Mouse (Mus musculus) forebrain, embryonic 12.5 days (tissue): ENCODE measurements around the gene Slc18a3. TPM values are rescaled to one million over a fixed set of nuclear protein-coding genes. Genes with fewer than 3 reads are reported as not detected.

Source experiments
- ATAC-seq: fragments of 200-750 bp; cut with Nextera tagmentation; 2 replicates; pipeline ENCODE4 v1.8.0; 2017; ENCODE audit warnings: moderate TSS enrichment; ENCODE audit not compliant: low FRiP score
- H3K27ac ChIP-seq: fragments of 300-500 bp; sonication (generic); 2 replicates; pipeline ENCODE4 v1.5.1; 2016; ENCODE audit warnings: mild to moderate bottlenecking
- H3K27me3 ChIP-seq: fragments of 300-500 bp; sonication (generic); 2 replicates; pipeline ENCODE4 v1.6.1; 2016; ENCODE audit warnings: mild to moderate bottlenecking
- H3K36me3 ChIP-seq: fragments of 300-500 bp; sonication (generic); replicated peaks from 2 replicates; pipeline ENCODE4 v1.6.1; 2016; ENCODE audit warnings: mild to moderate bottlenecking
- H3K4me1 ChIP-seq: fragments of 300-500 bp; sonication (generic); 2 replicates; pipeline ENCODE4 v1.6.1; 2016
- H3K4me2 ChIP-seq: fragments of 300-500 bp; sonication (generic); 2 replicates; pipeline ENCODE4 v1.6.1; 2016; ENCODE audit warnings: mild to moderate bottlenecking, moderate library complexity
- H3K4me3 ChIP-seq: fragments of 300-500 bp; sonication (generic); replicated peaks from 2 replicates; pipeline ENCODE4 v1.5.1; 2016; ENCODE audit warnings: mild to moderate bottlenecking
- H3K9ac ChIP-seq: fragments of 300-500 bp; sonication (generic); 2 replicates; pipeline ENCODE4 v1.6.1; 2016; ENCODE audit warnings: mild to moderate bottlenecking
- H3K9me3 ChIP-seq: fragments of 300-500 bp; sonication (generic); 2 replicates; pipeline ENCODE4 v1.6.1; 2016
- WGBS: fragments of 180-500 bp; shearing (Covaris S2); methylation state at CpG from one replicate; pipeline ENCODE4 v1.1.7; 2016; 5-methylcytosine and 5-hydroxymethylcytosine counted together
- polyA plus RNA-seq: library from polyadenylated mRNA; unstranded; fragments of >200 nt; fragmentation: Nextera tagmentation; extraction: Ambion mirVana; gene quantifications from 2 replicates; pipeline ENCODE4 v1.2.1, GENCODE M21; 2016

Gene Slc18a3
- polyA plus RNA-seq, result 0.13 and 0.50 TPM in 2 replicates

DNA sequence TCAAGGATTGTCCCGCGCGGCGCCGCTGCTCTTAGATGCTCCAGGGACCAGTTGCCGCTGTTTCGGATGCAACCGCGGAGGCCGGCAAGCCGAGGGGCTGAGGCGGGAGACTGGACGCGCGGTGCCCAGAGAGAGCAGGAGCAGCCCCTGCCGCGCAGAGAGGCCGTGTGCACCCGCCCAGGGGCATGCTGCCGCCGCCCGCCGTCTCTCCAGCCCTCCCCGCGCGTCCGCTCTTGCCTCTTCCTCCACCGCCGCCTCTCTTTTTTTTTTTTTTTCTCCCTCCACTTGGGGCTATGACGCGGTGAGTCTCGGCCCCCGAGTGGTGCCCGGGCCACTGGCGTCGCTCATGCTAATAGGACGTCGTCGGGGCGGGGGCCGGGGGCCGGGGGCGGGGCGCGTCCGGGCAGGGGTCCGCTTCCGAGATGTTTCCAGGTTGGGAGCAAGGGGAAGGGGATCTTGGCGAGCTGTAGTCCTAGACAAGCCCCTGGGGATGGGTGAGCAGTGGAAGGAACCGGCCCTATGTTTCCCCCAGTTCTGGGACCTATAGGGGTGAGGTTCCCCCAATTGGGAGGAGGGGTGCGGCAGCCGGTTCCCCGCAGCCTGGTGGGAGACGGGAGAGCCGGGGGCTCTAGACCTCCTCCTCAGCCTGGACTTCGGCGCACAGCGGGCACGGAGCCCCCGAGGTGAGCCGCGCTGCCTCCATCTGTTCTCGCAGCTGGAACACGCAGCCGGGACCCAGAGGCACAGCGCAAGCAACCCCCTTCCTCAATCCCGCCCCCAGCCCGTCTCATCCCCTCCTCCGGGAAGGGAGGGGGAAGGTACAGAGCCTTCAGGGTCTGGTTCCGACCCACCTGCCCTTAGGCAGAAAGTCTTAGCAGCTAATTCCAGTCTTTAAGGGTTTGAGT lies at the start of gene Slc18a3:
Slc18a3 (minus strand) TSS at position 250 of the 905 bp plus-strand sequence.
- no peak within 1 kb of the TSS for H3K27ac ChIP-seq
- ATAC-seq, result peak; percentile 25; the same call in 1 of the 2 replicates
- H3K9ac ChIP-seq, result no peak within 1 kb of the TSS
- H3K9me3 ChIP-seq, result no peaks in the 10 kb centered on the region; the same call in 1 of the 2 replicates
- peak within 1 kb of the TSS; percentile 67 for H3K4me2 ChIP-seq
- peaks cover 90% of the 10 kb centered on the region for H3K27me3 ChIP-seq
- peak within 1 kb of the TSS; percentile 44 for H3K4me3 ChIP-seq
- under 1% methylated on average over 67 of the region's 70 CpGs for whole genome bisulfite sequencing
- H3K4me1 ChIP-seq, result peaks cover 29% of the 10 kb centered on the region
- no peaks in the 10 kb centered on the region for H3K36me3 ChIP-seq

DNA sequence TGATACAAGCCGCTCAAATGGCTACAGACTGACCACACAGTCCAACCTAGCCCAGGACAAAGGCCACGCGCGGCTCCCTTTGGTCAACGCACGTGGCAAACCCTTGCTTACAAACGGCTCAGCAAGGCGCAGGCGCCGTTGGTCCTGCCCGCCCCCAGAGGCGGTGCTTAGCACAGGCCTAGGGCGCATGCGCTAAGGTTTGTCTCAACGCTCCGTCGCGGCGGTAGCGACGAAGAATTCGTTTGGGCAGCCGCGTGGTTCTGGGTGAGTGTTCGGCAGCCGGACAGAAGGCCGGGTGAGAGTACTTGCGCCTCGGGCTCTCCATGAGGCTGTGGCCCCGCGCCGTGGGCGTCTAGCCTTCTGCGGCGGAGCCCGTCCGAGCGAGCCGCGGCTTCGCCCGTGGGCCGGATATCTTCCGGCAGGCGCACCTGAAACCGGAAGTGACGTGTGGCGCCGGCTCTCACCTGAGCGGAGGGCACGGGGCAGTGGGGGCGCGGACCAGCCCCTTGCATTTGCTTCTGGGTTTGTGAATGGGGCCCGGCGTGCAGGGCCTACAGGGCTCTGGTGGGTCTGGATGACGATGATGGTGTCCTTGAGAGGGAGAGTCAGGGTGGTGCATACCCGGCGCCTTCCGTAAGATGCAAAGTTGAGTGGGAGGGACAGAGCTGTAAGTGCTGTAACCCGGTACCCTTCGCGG lies 48.8 kb upstream of the Slc18a3 start, which contains the start of gene Ercc6:
Ercc6 (plus strand) TSS at position 186 of the 697 bp plus-strand sequence.
- Histone ChIP-seq H3K36me3 (peaks cover 20% of the 10 kb centered on the region), H3K4me3 (peak within 1 kb of the TSS; percentile 77), H3K9me3 (no peaks in the 10 kb centered on the region), H3K4me2 (peak within 1 kb of the TSS; percentile 84), H3K9ac (peak within 1 kb of the TSS; percentile 63), H3K27me3 (no peaks in the 10 kb centered on the region), H3K4me1 (peaks cover 16% of the 10 kb centered on the region), H3K27ac (peak within 1 kb of the TSS; percentile 83; the same call in 1 of the 2 replicates)
- WGBS, result under 1% methylated on average over 59 of the region's 62 CpGs
- peak; percentile 97 for ATAC-seq

DNA sequence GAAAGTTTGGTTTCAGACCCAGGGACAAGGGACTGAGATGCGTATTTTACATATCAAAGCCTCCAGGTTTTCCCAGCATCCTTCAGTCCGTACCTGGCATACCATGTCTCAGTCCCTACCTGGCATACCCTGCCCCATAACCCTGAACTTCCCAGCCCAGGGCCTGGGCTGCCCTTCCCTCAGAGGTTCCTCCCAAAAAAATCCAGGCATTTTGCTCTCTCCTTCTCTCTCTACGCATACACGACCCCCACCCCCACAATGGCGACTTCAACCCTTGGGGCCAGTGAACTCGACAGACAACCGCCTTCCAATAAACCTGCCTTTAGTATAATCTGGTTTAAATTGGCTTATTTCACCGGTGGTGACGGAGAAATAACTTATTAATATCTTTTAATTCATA lies 48.3 kb upstream of the Slc18a3 start:
- ATAC-seq, result peak; percentile 45; the same call in 1 of the 2 replicates
- Histone ChIP-seq H3K27ac (no peak overlapping the region), H3K36me3 (peaks cover 17% of the 10 kb centered on the region), H3K9ac (peak overlapping the region; percentile 63; the same call in 1 of the 2 replicates), H3K27me3 (no peaks in the 10 kb centered on the region), H3K4me2 (peak overlapping the region; percentile 84), H3K9me3 (no peaks in the 10 kb centered on the region), H3K4me1 (peaks cover 16% of the 10 kb centered on the region), H3K4me3 (peak overlapping the region; percentile 77)
- WGBS, result 41% methylated on average over 9 of the region's 9 CpGs

DNA sequence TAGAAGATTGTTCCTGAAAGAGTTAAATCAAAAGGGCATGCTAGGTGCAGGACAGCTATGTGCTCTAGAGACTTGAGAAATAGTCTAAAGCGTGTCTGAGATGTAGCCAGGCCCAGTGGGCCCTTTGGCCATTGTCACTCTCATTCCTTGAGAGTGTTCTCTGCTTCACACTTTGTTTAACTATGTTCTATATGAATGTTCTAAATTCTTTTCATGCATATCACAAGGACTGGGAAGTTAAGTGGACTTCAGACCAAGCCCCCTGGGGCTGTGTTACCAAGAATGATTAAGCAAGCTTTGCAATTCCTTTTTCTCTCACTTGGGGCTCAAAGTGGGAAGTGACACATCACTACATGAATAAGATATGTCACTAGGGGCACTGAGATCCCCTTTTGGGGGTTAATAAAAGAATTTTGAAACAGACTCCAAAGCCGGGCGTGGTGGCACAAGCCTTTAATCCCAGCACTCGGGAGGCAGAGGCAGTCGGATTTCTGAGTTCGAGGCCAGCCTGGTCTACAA lies 44.9 kb upstream of the Slc18a3 start:
- H3K9ac ChIP-seq, result no peak overlapping the region
- H3K4me1 ChIP-seq, result peaks cover 9% of the 10 kb centered on the region
- no peak overlapping the region for H3K27ac ChIP-seq
- WGBS, result 83% methylated on average over 6 of the region's 6 CpGs
- no peak overlapping the region for H3K4me2 ChIP-seq
- H3K27me3 ChIP-seq, result no peaks in the 10 kb centered on the region
- no peaks in the 10 kb centered on the region for H3K9me3 ChIP-seq
- H3K4me3 ChIP-seq, result no peak overlapping the region
- ATAC-seq, result no peak
- no peaks in the 10 kb centered on the region for H3K36me3 ChIP-seq

DNA sequence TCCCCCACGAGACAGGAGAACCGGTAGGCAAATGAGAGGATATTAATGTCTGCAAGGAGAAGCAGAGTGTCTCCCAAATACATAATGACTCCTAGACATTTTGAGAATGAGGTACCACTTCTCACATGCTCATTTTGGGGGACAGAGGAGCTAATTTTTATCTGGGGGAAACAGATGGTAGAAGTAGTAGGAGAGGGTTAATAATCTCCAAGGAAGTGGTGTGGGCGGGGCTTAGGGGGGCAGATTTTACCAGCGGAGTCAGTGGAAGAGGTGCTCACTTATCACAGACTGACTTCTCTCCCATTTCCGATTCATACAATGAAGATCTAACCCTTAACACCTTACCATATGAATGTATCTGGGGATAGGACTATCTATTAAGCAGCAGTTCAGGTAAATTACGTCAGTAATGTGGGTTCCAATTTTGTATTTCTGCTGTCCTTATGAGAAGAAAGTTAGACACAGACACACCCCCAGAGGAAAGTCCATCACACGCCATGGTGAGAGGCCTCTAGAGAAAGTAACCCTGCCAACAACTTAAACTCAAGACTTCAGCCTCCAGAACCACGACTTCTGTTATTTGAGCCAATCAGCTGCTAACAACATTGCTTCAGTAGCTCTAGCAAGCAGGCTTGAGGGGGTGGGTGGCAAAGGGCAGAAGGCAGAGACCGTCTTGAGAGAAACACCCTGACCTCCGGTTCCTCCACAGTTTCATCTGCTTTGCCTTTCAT lies 43.6 kb upstream of the Slc18a3 start:
- Histone ChIP-seq H3K27me3 (no peaks in the 10 kb centered on the region), H3K4me3 (no peak overlapping the region), H3K4me2 (no peak overlapping the region), H3K9me3 (no peaks in the 10 kb centered on the region), H3K27ac (no peak overlapping the region), H3K9ac (no peak overlapping the region), H3K4me1 (0 out of 2 replicates have a peak, but pooled peaks cover 2% of the 10 kb centered on the region), H3K36me3 (no peaks in the 10 kb centered on the region)
- WGBS, result 76% methylated on average over 10 of the region's 10 CpGs
- no peak for ATAC-seq

DNA sequence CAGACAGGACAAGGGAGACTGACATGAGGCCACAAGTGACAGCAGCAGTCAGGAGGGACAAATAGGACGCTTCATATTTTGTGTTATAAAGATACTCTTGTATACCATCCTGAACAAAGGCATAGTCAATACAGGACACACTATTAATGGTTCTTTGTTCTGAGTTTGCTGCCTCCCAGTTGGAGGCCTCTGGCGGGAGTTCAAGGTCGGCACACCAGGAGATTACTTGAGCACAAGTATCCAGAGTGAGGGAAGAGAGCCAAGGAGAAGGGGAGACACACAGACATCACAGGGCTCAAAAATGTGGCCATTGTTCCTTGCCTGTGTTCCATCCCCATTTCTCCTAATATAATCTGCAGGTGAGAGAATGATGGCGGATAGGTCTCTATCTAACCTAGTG lies 42.6 kb upstream of the Slc18a3 start:
- 84% methylated on average over 4 of the region's 4 CpGs for WGBS
- Histone ChIP-seq H3K4me2 (no peak overlapping the region), H3K27me3 (no peaks in the 10 kb centered on the region), H3K36me3 (no peaks in the 10 kb centered on the region), H3K4me1 (no peaks in the 10 kb centered on the region), H3K9me3 (no peaks in the 10 kb centered on the region), H3K9ac (no peak overlapping the region), H3K4me3 (no peak overlapping the region), H3K27ac (no peak overlapping the region)
- ATAC-seq, result no peak

DNA sequence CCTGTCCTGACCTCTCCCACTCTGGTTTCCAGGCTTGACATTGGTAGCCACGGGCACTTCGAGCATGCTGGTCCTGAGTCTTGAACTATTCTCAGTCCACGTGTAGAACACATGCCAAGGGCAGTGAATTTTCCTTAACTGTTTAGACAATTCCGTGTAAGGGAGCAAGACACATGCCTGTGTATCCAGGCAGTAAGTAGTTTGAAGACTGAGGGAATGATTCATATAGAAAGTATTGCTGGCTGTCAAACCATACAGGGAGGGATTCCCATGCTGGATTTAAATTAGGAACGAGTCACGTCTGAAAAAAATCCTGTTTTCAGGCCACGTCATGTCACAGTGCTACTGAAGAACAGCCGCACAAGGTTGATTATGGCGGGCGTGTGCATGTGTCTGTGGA lies 41.7 kb upstream of the Slc18a3 start:
- Histone ChIP-seq H3K9me3 (no peaks in the 10 kb centered on the region), H3K9ac (no peak overlapping the region), H3K27me3 (no peaks in the 10 kb centered on the region), H3K36me3 (no peaks in the 10 kb centered on the region), H3K27ac (no peak overlapping the region), H3K4me2 (no peak overlapping the region), H3K4me3 (no peak overlapping the region), H3K4me1 (no peaks in the 10 kb centered on the region)
- WGBS, result 89% methylated on average over 10 of the region's 10 CpGs
- ATAC-seq, result no peak

DNA sequence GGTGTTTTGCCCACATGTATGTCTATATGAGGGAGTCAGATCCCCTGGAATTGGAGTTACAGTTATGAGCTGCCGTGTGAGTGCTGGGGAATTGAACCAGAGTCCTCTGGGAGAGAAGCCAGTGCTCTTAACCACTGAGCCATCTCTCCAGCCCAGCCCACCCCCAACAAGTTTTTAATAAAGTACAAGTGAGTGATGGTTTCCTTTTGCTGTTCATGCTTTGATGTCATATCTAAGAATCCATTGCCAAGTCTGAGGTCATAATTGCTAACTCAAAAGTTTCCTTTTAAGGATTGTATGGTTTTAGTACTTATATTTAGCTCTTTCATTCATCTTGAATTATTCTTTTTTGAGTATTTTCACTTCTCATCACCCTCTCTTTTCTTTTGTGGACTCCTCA lies 39.2 kb upstream of the Slc18a3 start:
- WGBS, result 80% methylated on average over 1 of the region's 1 CpGs
- Histone ChIP-seq H3K4me3 (no peak overlapping the region), H3K4me1 (no peaks in the 10 kb centered on the region), H3K27ac (no peak overlapping the region), H3K9me3 (no peaks in the 10 kb centered on the region), H3K4me2 (no peak overlapping the region), H3K9ac (no peak overlapping the region), H3K36me3 (no peaks in the 10 kb centered on the region), H3K27me3 (no peaks in the 10 kb centered on the region)
- ATAC-seq, result no peak

DNA sequence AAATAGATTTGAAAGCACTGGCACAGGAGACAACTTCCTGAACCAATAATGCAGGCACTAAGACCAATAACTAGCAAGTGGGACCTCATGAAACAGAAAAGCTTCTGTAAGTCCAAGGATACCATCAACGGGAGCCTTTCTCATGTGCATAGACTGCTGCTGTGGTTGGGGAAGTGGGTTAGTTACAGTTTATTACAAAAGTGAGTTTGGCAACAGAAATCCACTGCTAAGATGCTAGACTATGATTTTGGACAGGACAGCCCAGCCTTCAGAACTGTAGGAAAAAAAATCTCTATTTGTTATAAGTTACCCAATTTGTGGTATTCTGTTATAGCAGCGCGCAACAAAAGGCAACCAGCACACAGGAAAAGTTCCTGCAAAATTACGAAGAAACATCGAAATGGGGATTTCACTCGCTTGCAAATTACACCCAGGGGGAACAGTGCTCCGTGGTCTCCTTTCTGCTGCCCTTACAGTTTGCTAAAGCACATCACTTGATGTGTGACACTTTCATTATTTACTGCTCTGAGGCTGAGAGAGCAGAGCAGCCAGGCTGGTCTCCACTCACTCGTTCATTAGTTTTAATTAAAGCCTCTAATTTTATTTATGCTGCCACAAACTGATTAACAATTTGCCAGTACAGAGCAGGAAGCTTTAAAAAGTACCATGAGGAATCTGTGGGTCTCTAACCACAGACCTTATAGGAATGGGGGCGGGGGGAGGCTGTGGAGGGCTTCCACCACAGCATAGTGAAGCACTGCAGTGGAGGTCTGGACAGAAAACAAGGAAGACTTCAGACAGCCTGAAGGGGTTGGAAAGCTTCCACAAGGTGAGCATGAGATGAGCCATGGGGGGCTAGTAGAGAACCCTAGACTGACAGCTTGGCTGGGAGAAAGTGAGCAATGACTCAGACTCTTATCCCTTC lies 38.4 kb upstream of the Slc18a3 start:
- 71% methylated on average over 9 of the region's 9 CpGs for WGBS
- Histone ChIP-seq H3K9ac (no peak overlapping the region), H3K9me3 (no peaks in the 10 kb centered on the region), H3K27me3 (no peaks in the 10 kb centered on the region), H3K4me2 (no peak overlapping the region), H3K4me1 (no peaks in the 10 kb centered on the region), H3K4me3 (no peak overlapping the region), H3K27ac (no peak overlapping the region), H3K36me3 (no peaks in the 10 kb centered on the region)
- ATAC-seq, result no peak

DNA sequence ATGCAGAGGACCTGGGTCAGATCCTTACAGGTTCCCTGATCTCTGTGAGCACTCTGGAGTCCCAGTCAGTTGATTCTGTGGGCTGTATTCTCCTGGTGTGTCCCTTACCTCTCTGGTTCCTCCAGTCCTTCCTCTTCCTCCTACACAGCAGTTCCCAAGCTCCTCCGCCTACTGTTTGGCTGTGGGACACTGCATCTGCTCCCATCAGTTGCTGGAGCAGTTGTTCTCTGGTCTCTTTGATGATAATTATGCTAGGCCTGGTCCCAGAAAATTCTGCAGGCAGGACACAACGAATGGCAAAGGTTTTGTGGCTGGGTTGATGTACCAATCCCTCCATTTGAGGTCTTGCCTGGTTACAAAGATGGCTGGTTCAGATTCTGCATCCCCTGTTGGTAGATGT lies 36.7 kb upstream of the Slc18a3 start:
- H3K4me3 ChIP-seq, result no peak overlapping the region
- no peaks in the 10 kb centered on the region for H3K36me3 ChIP-seq
- no peaks in the 10 kb centered on the region for H3K4me1 ChIP-seq
- H3K4me2 ChIP-seq, result no peak overlapping the region
- no peak overlapping the region for H3K27ac ChIP-seq
- 73% methylated on average over 2 of the region's 2 CpGs for WGBS
- H3K9ac ChIP-seq, result no peak overlapping the region
- no peaks in the 10 kb centered on the region for H3K27me3 ChIP-seq
- no peak for ATAC-seq
- no peaks in the 10 kb centered on the region for H3K9me3 ChIP-seq
